Mouse (Mus musculus): ENCODE results near the gene Aanat. TPM values are rescaled to one million over a fixed set of nuclear protein-coding genes. Genes with fewer than 3 reads are reported as not detected.

The Aanat gene
- polyA plus RNA-seq, 1 experiment from 2014 or later, result not detected

- H3K4me3 ChIP-seq (ENCODE audit: low read depth, low read length), result no peak overlapping the region
- WGBS (ENCODE audit: insufficient replicate concordance), result 80% methylated on average over 7 of the region's 7 CpGs
Observed at GRCm38 (mm10) chr11:116619156-116619555, 32.9 kb downstream of the Aanat start.

GRCm38 (mm10) chr11:116619561-116619960 lies 33.3 kb downstream of the Aanat start:
- Histone ChIP-seq H3K9me3 (replicated peaks; ENCODE audit: control insufficient read depth, low read length) (no peaks in the 10 kb centered on the region), H3K4me1 (ENCODE audit: control insufficient read depth, low read depth, low read length) (peaks cover 93% of the 10 kb centered on the region), H3K36me3 (ENCODE audit: control insufficient read depth, insufficient read depth) (no peaks in the 10 kb centered on the region), H3K27ac (ENCODE audit: low read length) (peak overlapping the region; percentile 94), H3K4me3 (ENCODE audit: low read depth, low read length) (peak overlapping the region; percentile 55), H3K9ac (ENCODE audit: low read depth, low read length) (peak overlapping the region; percentile 72), H3K27me3 (ENCODE audit: control insufficient read depth, insufficient read depth, low read depth, low read length) (no peaks in the 10 kb centered on the region), H3K4me2 (ENCODE audit: low read depth, low read length) (peak overlapping the region; percentile 96)
- ATAC-seq (ENCODE audit: low read depth), result no peak
- WGBS (ENCODE audit: insufficient replicate concordance), result 66% methylated on average over 8 of the region's 8 CpGs

More at GRCm38 (mm10) chr11:116619156-116619555, 32.9 kb downstream of the Aanat start:
- Histone ChIP-seq H3K36me3 (ENCODE audit: control insufficient read depth, insufficient read depth) (no peaks in the 10 kb centered on the region), H3K4me2 (ENCODE audit: low read depth, low read length) (peak overlapping the region; percentile 96), H3K4me1 (ENCODE audit: control insufficient read depth, low read depth, low read length) (peaks cover 94% of the 10 kb centered on the region), H3K9ac (ENCODE audit: low read depth, low read length) (peak overlapping the region; percentile 72; the same call in 1 of the 2 replicates), H3K27me3 (ENCODE audit: control insufficient read depth, insufficient read depth, low read depth, low read length) (no peaks in the 10 kb centered on the region), H3K9me3 (replicated peaks; ENCODE audit: control insufficient read depth, low read length) (no peaks in the 10 kb centered on the region), H3K27ac (ENCODE audit: low read length) (peak overlapping the region; percentile 94)
- no peak for ATAC-seq (ENCODE audit: low read depth)

GRCm38 (mm10) chr11:116620073-116620472 lies 33.8 kb downstream of the Aanat start:
- Histone ChIP-seq H3K9ac (ENCODE audit: low read depth, low read length) (peak overlapping the region; percentile 72), H3K9me3 (replicated peaks; ENCODE audit: control insufficient read depth, low read length) (no peaks in the 10 kb centered on the region), H3K36me3 (ENCODE audit: control insufficient read depth, insufficient read depth) (no peaks in the 10 kb centered on the region), H3K27me3 (ENCODE audit: control insufficient read depth, insufficient read depth, low read depth, low read length) (no peaks in the 10 kb centered on the region), H3K4me3 (ENCODE audit: low read depth, low read length) (peak overlapping the region; percentile 55), H3K4me1 (ENCODE audit: control insufficient read depth, low read depth, low read length) (peaks cover 93% of the 10 kb centered on the region), H3K4me2 (ENCODE audit: low read depth, low read length) (peak overlapping the region; percentile 96), H3K27ac (ENCODE audit: low read length) (peak overlapping the region; percentile 94)
- 13% methylated on average over 9 of the region's 9 CpGs for WGBS (ENCODE audit: insufficient replicate concordance)
- ATAC-seq (ENCODE audit: low read depth), result peak; percentile 68

GRCm38 (mm10) chr11:116620559-116621253 lies 34.5 kb downstream of the Aanat start:
- H3K27ac ChIP-seq (ENCODE audit: low read length), result peak overlapping the region; percentile 94
- H3K27me3 ChIP-seq (ENCODE audit: control insufficient read depth, insufficient read depth, low read depth, low read length), result no peaks in the 10 kb centered on the region
- H3K36me3 ChIP-seq (ENCODE audit: control insufficient read depth, insufficient read depth), result no peaks in the 10 kb centered on the region
- H3K4me1 ChIP-seq (ENCODE audit: control insufficient read depth, low read depth, low read length), result peaks cover 93% of the 10 kb centered on the region
- 50% methylated on average over 10 of the region's 10 CpGs for WGBS (ENCODE audit: insufficient replicate concordance)
- no peaks in the 10 kb centered on the region for H3K9me3 ChIP-seq (replicated peaks; ENCODE audit: control insufficient read depth, low read length)
- peak; percentile 19; the same call in 1 of the 2 replicates for ATAC-seq (ENCODE audit: low read depth)
- H3K4me2 ChIP-seq (ENCODE audit: low read depth, low read length), result peak overlapping the region; percentile 96
- H3K9ac ChIP-seq (ENCODE audit: low read depth, low read length), result peak overlapping the region; percentile 72
- peak overlapping the region; percentile 55 for H3K4me3 ChIP-seq (ENCODE audit: low read depth, low read length)

- Histone ChIP-seq H3K4me2 (ENCODE audit: low read depth, low read length) (peak overlapping the region; percentile 96), H3K36me3 (ENCODE audit: control insufficient read depth, insufficient read depth) (no peaks in the 10 kb centered on the region), H3K4me1 (ENCODE audit: control insufficient read depth, low read depth, low read length) (peaks cover 88% of the 10 kb centered on the region), H3K4me3 (ENCODE audit: low read depth, low read length) (peak overlapping the region; percentile 55; the same call in 1 of the 2 replicates), H3K9ac (ENCODE audit: low read depth, low read length) (peak overlapping the region; percentile 72), H3K27ac (ENCODE audit: low read length) (peak overlapping the region; percentile 94), H3K9me3 (replicated peaks; ENCODE audit: control insufficient read depth, low read length) (no peaks in the 10 kb centered on the region), H3K27me3 (ENCODE audit: control insufficient read depth, insufficient read depth, low read depth, low read length) (no peaks in the 10 kb centered on the region)
- 48% methylated on average over 6 of the region's 6 CpGs for WGBS (ENCODE audit: insufficient replicate concordance)
- no peak for ATAC-seq (ENCODE audit: low read depth)
Observed at GRCm38 (mm10) chr11:116621258-116621704, 35.0 kb downstream of the Aanat start.

- H3K4me1 ChIP-seq (ENCODE audit: control insufficient read depth, low read depth, low read length), result peaks cover 70% of the 10 kb centered on the region
- H3K4me3 ChIP-seq (ENCODE audit: low read depth, low read length), result peak overlapping the region; percentile 81
- peak; percentile 4; the same call in 1 of the 2 replicates for ATAC-seq (ENCODE audit: low read depth)
Observed at GRCm38 (mm10) chr11:116623281-116624124, 37.3 kb downstream of the Aanat start.

GRCm38 (mm10) chr11:116624131-116624832 lies 38.0 kb downstream of the Aanat start:
- 10% methylated on average over 41 of the region's 42 CpGs for WGBS (ENCODE audit: insufficient replicate concordance)
- H3K4me1 ChIP-seq (ENCODE audit: control insufficient read depth, low read depth, low read length), result peaks cover 64% of the 10 kb centered on the region
- peak overlapping the region; percentile 81 for H3K4me3 ChIP-seq (ENCODE audit: low read depth, low read length)
- peak overlapping the region; percentile 88 for H3K9ac ChIP-seq (ENCODE audit: low read depth, low read length)
- no peaks in the 10 kb centered on the region for H3K27me3 ChIP-seq (ENCODE audit: control insufficient read depth, insufficient read depth, low read depth, low read length)
- peak; percentile 79 for ATAC-seq (ENCODE audit: low read depth)
- no peaks in the 10 kb centered on the region for H3K36me3 ChIP-seq (ENCODE audit: control insufficient read depth, insufficient read depth)
- H3K9me3 ChIP-seq (replicated peaks; ENCODE audit: control insufficient read depth, low read length), result no peaks in the 10 kb centered on the region
- peak overlapping the region; percentile 96 for H3K4me2 ChIP-seq (ENCODE audit: low read depth, low read length)
- H3K27ac ChIP-seq (ENCODE audit: low read length), result peak overlapping the region; percentile 83

More at GRCm38 (mm10) chr11:116623281-116624124, 37.3 kb downstream of the Aanat start:
- Histone ChIP-seq H3K9ac (ENCODE audit: low read depth, low read length) (peak overlapping the region; percentile 88), H3K9me3 (replicated peaks; ENCODE audit: control insufficient read depth, low read length) (no peaks in the 10 kb centered on the region), H3K4me2 (ENCODE audit: low read depth, low read length) (peak overlapping the region; percentile 96), H3K27ac (ENCODE audit: low read length) (peak overlapping the region; percentile 83), H3K27me3 (ENCODE audit: control insufficient read depth, insufficient read depth, low read depth, low read length) (no peaks in the 10 kb centered on the region), H3K36me3 (ENCODE audit: control insufficient read depth, insufficient read depth) (no peaks in the 10 kb centered on the region)
- 3% methylated on average over 39 of the region's 40 CpGs for WGBS (ENCODE audit: insufficient replicate concordance)

All from liver, embryonic 16.5 days (tissue).